Mouse (Mus musculus): ENCODE results near the gene Ifnlr1. TPM values are rescaled to one million over a fixed set of nuclear protein-coding genes. Genes with fewer than 3 reads are reported as not detected.

The Ifnlr1 gene
- total and polyA plus RNA-seq, 3 experiments, result 0.03 TPM; not detected in 2

GRCm38 (mm10) chr4:135752779-135753164 is 66.7 kb downstream of the Ifnlr1 start:
- H3K9me3 ChIP-seq (replicated peaks; ENCODE audit: insufficient read depth, low read length), result no peaks in the 10 kb centered on the region
- TF ChIP-seq ZKSCAN1 (IDR thresholded peaks at IDR 0.05; ENCODE audit: low read depth, low read length) (no peak), ELF1 (IDR thresholded peaks at IDR 0.05; ENCODE audit: low read depth, low read length) (no peak), MAFK (IDR thresholded peaks at IDR 0.05; ENCODE audit: borderline replicate concordance, low read depth, low read length) (no peak), RCOR1 (IDR thresholded peaks at IDR 0.05; ENCODE audit: low read depth, low read length) (no peak), TCF12 (IDR thresholded peaks at IDR 0.05; ENCODE audit: low read depth, low read length) (no peak), CTCF (IDR thresholded peaks at IDR 0.05 in 2 of 3, conservative IDR thresholded peaks at IDR 0.05 in 1 of 3; ENCODE audit: control insufficient read depth in 1 of 3, insufficient read depth in 1 of 3, low read depth in 2 of 3, low read length in 3 of 3, poor library complexity in 1 of 3, severe bottlenecking in 1 of 3) (no peak), POLR2AphosphoS2 (IDR thresholded peaks at IDR 0.05; ENCODE audit: low read length) (no peak), ETS1 (IDR thresholded peaks at IDR 0.05; ENCODE audit: low read depth, low read length) (no peak)
- H3K27me3 ChIP-seq (ENCODE audit: control insufficient read depth in 1 of 2, insufficient read depth in 2 of 2, low read length in 2 of 2), result no peaks in the 10 kb centered on the region; a peak in 3 of 4 replicates
- H3K79me2 ChIP-seq (ENCODE audit: control insufficient read depth, insufficient read depth, low read length, poor library complexity), result no peaks in the 10 kb centered on the region
- DNase-seq (ENCODE audit: low read depth, low spot score), result no peak
- no peak overlapping the region for H3K4me3 ChIP-seq (ENCODE audit: control insufficient read depth in 1 of 2, insufficient read depth in 1 of 2, low read depth in 2 of 2, low read length in 2 of 2)
- H3K27ac ChIP-seq (ENCODE audit: control insufficient read depth, low read depth, low read length), result no peak overlapping the region
- H3K36me3 ChIP-seq (ENCODE audit: control insufficient read depth in 1 of 2, insufficient read depth in 2 of 2, low read length in 2 of 2), result no peaks in the 10 kb centered on the region
- H3K4me1 ChIP-seq (ENCODE audit: control insufficient read depth in 1 of 2, insufficient read depth in 2 of 2, low read length in 2 of 2), result no peaks in the 10 kb centered on the region
- no peak overlapping the region for H3K9ac ChIP-seq (ENCODE audit: control insufficient read depth, low read depth, low read length, poor library complexity, severe bottlenecking)

Other genes with a start within 250 kb of the Ifnlr1 start
- gene Stpg1, start 191.5 kb upstream of the Ifnlr1 start, total RNA-seq (2012; rRNA removed), result not detected in 2 replicates
- under 1 TPM in 1 of 2 experiments, not detected in 1; 0.21 TPM for gene Stpg1, start 191.5 kb upstream of the Ifnlr1 start, polyA plus RNA-seq (2012; ENCODE audit: insufficient read depth in 1 of 2, insufficient read length in 2 of 2, low read depth in 1 of 2, low replicate concordance in 2 of 2, missing spikeins in 1 of 2)
- gene Nipal3, start 191.2 kb upstream of the Ifnlr1 start, total RNA-seq (2012; rRNA removed), result 3.5 TPM in 2 replicates
- gene Nipal3, start 191.2 kb upstream of the Ifnlr1 start, polyA plus RNA-seq (2012; ENCODE audit: insufficient read depth in 1 of 2, insufficient read length in 2 of 2, low read depth in 1 of 2, low replicate concordance in 2 of 2, missing spikeins in 1 of 2), result 10 to 100 TPM in 1 of 2 experiments, not detected in 1; 10.4 TPM
- not detected in 2 replicates for gene Grhl3, start 112.7 kb upstream of the Ifnlr1 start, total RNA-seq (2012; rRNA removed)
- not detected for gene Grhl3, start 112.7 kb upstream of the Ifnlr1 start, polyA plus RNA-seq (2012; ENCODE audit: insufficient read depth in 1 of 2, insufficient read length in 2 of 2, low read depth in 1 of 2, low replicate concordance in 2 of 2, missing spikeins in 1 of 2)
- not detected in 2 replicates for gene Il22ra1, start 41.9 kb downstream of the Ifnlr1 start, total RNA-seq (2012; rRNA removed)
- gene Il22ra1, start 41.9 kb downstream of the Ifnlr1 start, polyA plus RNA-seq (2012; ENCODE audit: insufficient read depth in 1 of 2, insufficient read length in 2 of 2, low read depth in 1 of 2, low replicate concordance in 2 of 2, missing spikeins in 1 of 2), result under 1 TPM in 1 of 2 experiments, not detected in 1; 0.03 TPM
- gene Myom3, start 73.4 kb downstream of the Ifnlr1 start, total RNA-seq (2012; rRNA removed), result not detected in 2 replicates
- gene Myom3, start 73.4 kb downstream of the Ifnlr1 start, polyA plus RNA-seq (2012; ENCODE audit: insufficient read depth in 1 of 2, insufficient read length in 2 of 2, low read depth in 1 of 2, low replicate concordance in 2 of 2, missing spikeins in 1 of 2), result not detected
- 129 and 142 TPM in 2 replicates for gene Srsf10, start 169.5 kb downstream of the Ifnlr1 start, total RNA-seq (2012; rRNA removed)
- gene Srsf10, start 169.5 kb downstream of the Ifnlr1 start, polyA plus RNA-seq (2012; ENCODE audit: insufficient read depth in 1 of 2, insufficient read length in 2 of 2, low read depth in 1 of 2, low replicate concordance in 2 of 2, missing spikeins in 1 of 2), result 100 to 1,000 TPM; 222 to 361 TPM
- gene Pnrc2, start 187.6 kb downstream of the Ifnlr1 start, total RNA-seq (2012; rRNA removed), result 49.8 and 50.7 TPM in 2 replicates
- gene Pnrc2, start 187.6 kb downstream of the Ifnlr1 start, polyA plus RNA-seq (2012; ENCODE audit: insufficient read depth in 1 of 2, insufficient read length in 2 of 2, low read depth in 1 of 2, low replicate concordance in 2 of 2, missing spikeins in 1 of 2), result 10 to 100 TPM; 48.0 to 76.3 TPM
- 9.8 and 10.2 TPM in 2 replicates for gene Cnr2, start 209.1 kb downstream of the Ifnlr1 start, total RNA-seq (2012; rRNA removed)
- gene Cnr2, start 209.1 kb downstream of the Ifnlr1 start, polyA plus RNA-seq (2012; ENCODE audit: insufficient read depth in 1 of 2, insufficient read length in 2 of 2, low read depth in 1 of 2, low replicate concordance in 2 of 2, missing spikeins in 1 of 2), result 1 to 10 TPM in 1 of 2 experiments, not detected in 1; 6.8 TPM
- 26.8 and 33.7 TPM in 2 replicates for gene Fuca1, start 234.4 kb downstream of the Ifnlr1 start, total RNA-seq (2012; rRNA removed)
- 10 to 100 TPM in 1 of 2 experiments, not detected in 1; 48.6 TPM for gene Fuca1, start 234.4 kb downstream of the Ifnlr1 start, polyA plus RNA-seq (2012; ENCODE audit: insufficient read depth in 1 of 2, insufficient read length in 2 of 2, low read depth in 1 of 2, low replicate concordance in 2 of 2, missing spikeins in 1 of 2)